Mouse (Mus musculus) cerebellum, adult (tissue): ENCODE data around the gene Ttc34.

Experiments used
- ATAC-seq: cut with Nextera tagmentation; 2 replicates; pipeline ENCODE4 v1.9.2; 2017; ENCODE audit warnings: mild to moderate bottlenecking, moderate library complexity, mixed read lengths; ENCODE audit not compliant: insufficient number of reproducible peaks, low FRiP score, low TSS enrichment

Gene Ttc34

GRCm38 (mm10) chr4:154856882-154857281 lies 19.6 kb downstream of the Ttc34 start:
- no peak for ATAC-seq

GRCm38 (mm10) chr4:154857366-154858240 lies 20.3 kb downstream of the Ttc34 start:
- no peak for ATAC-seq

- no peak for ATAC-seq
Measured at GRCm38 (mm10) chr4:154858601-154859000, 21.3 kb downstream of the Ttc34 start.

- ATAC-seq, result no peak
Measured at GRCm38 (mm10) chr4:154861967-154862366, 24.7 kb downstream of the Ttc34 start.

GRCm38 (mm10) chr4:154863436-154863935 lies 26.2 kb downstream of the Ttc34 start:
- ATAC-seq, result no peak

GRCm38 (mm10) chr4:154864271-154864771 lies 27.1 kb downstream of the Ttc34 start:
- peak; percentile 57 for ATAC-seq

- no peak for ATAC-seq
Measured at GRCm38 (mm10) chr4:154864961-154865760, 27.9 kb downstream of the Ttc34 start.

GRCm38 (mm10) chr4:154866391-154866790 lies 29.1 kb downstream of the Ttc34 start:
- no peak for ATAC-seq

- no peak for ATAC-seq
Measured at GRCm38 (mm10) chr4:154867257-154867656, 30.0 kb downstream of the Ttc34 start.

- ATAC-seq, result no peak
Measured at GRCm38 (mm10) chr4:154869440-154869839, 32.2 kb downstream of the Ttc34 start, which contains the start of gene Mmel1. TSS of gene Mmel1 (plus strand) at chr4:154869585.

- no peak for ATAC-seq
Measured at GRCm38 (mm10) chr4:154870721-154871120, 33.5 kb downstream of the Ttc34 start.

GRCm38 (mm10) chr4:154871757-154872251 lies 34.5 kb downstream of the Ttc34 start:
- ATAC-seq, result no peak

GRCm38 (mm10) chr4:154873186-154873585 lies 35.9 kb downstream of the Ttc34 start:
- no peak for ATAC-seq

- peak; percentile 89; the same call in 1 of the 2 replicates for ATAC-seq
Measured at GRCm38 (mm10) chr4:154877864-154878548, 40.7 kb downstream of the Ttc34 start.

- ATAC-seq, result no peak
Measured at GRCm38 (mm10) chr4:154880730-154881129, 43.5 kb downstream of the Ttc34 start.

- ATAC-seq, result no peak
Measured at GRCm38 (mm10) chr4:154882014-154882659, 44.9 kb downstream of the Ttc34 start.

- ATAC-seq, result no peak
Measured at GRCm38 (mm10) chr4:154885416-154885815, 48.2 kb downstream of the Ttc34 start.

GRCm38 (mm10) chr4:154886876-154887592 lies 49.8 kb downstream of the Ttc34 start:
- ATAC-seq, result peak; percentile 71; the same call in 1 of the 2 replicates
